Mouse (Mus musculus): ENCODE results near the gene Upk1a.

GRCm38 (mm10) chr7:30584339-30584738 lies 28.3 kb downstream of the Upk1a start:
- TF ChIP-seq CTCF (conservative IDR thresholded peaks at IDR 0.05; ENCODE audit: insufficient read depth, insufficient read length, low read depth, low read length) (no peak), POLR2A (IDR thresholded peaks at IDR 0.05; ENCODE audit: low read depth, low read length) (no peak)
